Comparison of ENCODE assay signal across 22 mouse cellular contexts in the genomic region with DNA sequence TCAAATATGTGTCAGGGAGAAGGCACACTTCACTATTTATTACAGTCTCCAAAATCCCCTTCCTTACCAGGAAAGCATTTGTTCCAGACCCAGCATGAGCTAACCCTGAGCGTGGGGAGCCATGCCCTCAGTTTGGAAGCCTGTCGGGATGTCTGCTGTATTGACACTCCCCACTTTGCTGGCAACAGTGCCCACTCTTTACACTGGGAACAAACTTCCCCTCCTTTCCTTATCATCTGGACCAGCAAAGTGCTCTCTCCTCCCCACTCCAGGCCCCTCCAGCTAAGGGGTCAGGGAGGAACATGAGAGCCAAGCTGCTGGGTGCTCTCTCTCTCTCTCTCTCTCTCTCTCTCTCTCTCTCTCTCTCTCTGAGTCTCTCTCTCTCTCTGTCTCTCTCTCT.
A peak's percentile ranks its signal among the peaks of the same experiment; 100 is the strongest.
DNase-seq lines count a peak whose midpoint lies in the region; ATAC-seq and TF ChIP-seq lines count a peak whose summit lies in the region.
"Had no signal": no experiment of that assay in that cellular context is flagged by ENCODE, and none has a peak within 500 bp of the region (broad histone marks: within the 10 kb centered on the region; RNA-seq: fewer than 3 reads in every experiment).

No protein-coding gene starts in this region.

- H3ac ChIP-seq in myocyte (ENCODE audit: control insufficient read depth, insufficient read length) = no peak overlapping the region

- no peak overlapping the region for H3K9ac ChIP-seq in heart, embryonic 16.5 days (ENCODE audit: low read length)
- H3K9ac ChIP-seq: embryonic facial prominence, embryonic 13.5 days; heart, embryonic 12.5 days; hindbrain, embryonic 12.5 days had no signal

- H3K4me2 ChIP-seq in heart, embryonic 16.5 days (ENCODE audit: low read depth, low read length) = no peak overlapping the region
- peak overlapping the region; percentile 24 for H3K4me2 ChIP-seq in myocyte (ENCODE audit: low read depth)
- H3K4me2 ChIP-seq: embryonic facial prominence, embryonic 13.5 days; heart, embryonic 12.5 days; hindbrain, embryonic 12.5 days had no signal

- no peak overlapping the region for H3K27ac ChIP-seq in heart, embryonic 16.5 days (ENCODE audit: low read length)
- H3K27ac ChIP-seq in heart, embryonic 10.5 days = no peak overlapping the region
- peak overlapping the region; percentile 6; the same call in 1 of the 2 replicates for H3K27ac ChIP-seq in embryonic fibroblast, embryonic 13.5 days (ENCODE audit: insufficient read depth, low read length)
- H3K27ac ChIP-seq: embryonic facial prominence, embryonic 13.5 days; forebrain, embryonic 10.5 days; hindbrain, embryonic 12.5 days had no signal

- no peak overlapping the region for H3K4me3 ChIP-seq in heart, embryonic 16.5 days (ENCODE audit: low read length)
- no peak overlapping the region for H3K4me3 ChIP-seq in heart, embryonic 10.5 days
- H3K4me3 ChIP-seq in lung, adult 2 months (replicated peaks; ENCODE audit: extremely low read depth, low read depth, low read length) = no peak overlapping the region
- H3K4me3 ChIP-seq in embryonic fibroblast, embryonic 13.5 days (ENCODE audit: insufficient read depth, low read length) = no peak overlapping the region
- H3K4me3 ChIP-seq in myocyte = no peak overlapping the region
- H3K4me3 ChIP-seq: embryonic facial prominence, embryonic 13.5 days; forebrain, embryonic 10.5 days; heart, embryonic 12.5 days; hindbrain, embryonic 12.5 days had no signal

- TF ChIP-seq POLR2A in lung, adult 2 months (IDR thresholded peaks at IDR 0.05; ENCODE audit: borderline replicate concordance, extremely low read depth, low read depth, low read length) = no peak
- TF ChIP-seq POLR2A in embryonic fibroblast, embryonic 13.5 days (IDR thresholded peaks at IDR 0.05; ENCODE audit: low read depth, low read length) = no peak
- no peak for TF ChIP-seq POLR2A in myocyte (IDR thresholded peaks at IDR 0.05; ENCODE audit: insufficient read length, low read depth)

- TF ChIP-seq CTCF in lung, adult 2 months (IDR thresholded peaks at IDR 0.05; ENCODE audit: insufficient read depth, low read length) = no peak
- TF ChIP-seq CTCF in embryonic fibroblast, embryonic 13.5 days (IDR thresholded peaks at IDR 0.05; ENCODE audit: borderline replicate concordance, insufficient read depth, low read length) = no peak

- ATAC-seq in heart, embryonic 16.5 days (replicated peaks; ENCODE audit: extremely low read depth, insufficient read depth, low FRiP score) = peak; percentile 23; the same call in 1 of the 2 replicates
- ATAC-seq: activated CD4-positive, CD25-positive, alpha-beta regulatory T cell, adult 4 months; forebrain, embryonic 14.5 days; hindbrain, embryonic 16.5 days; Patski had no signal

- no peaks in the 10 kb centered on the region for H3K27me3 ChIP-seq in heart, embryonic 16.5 days (ENCODE audit: control insufficient read depth, insufficient read depth, low read length)
- no peaks in the 10 kb centered on the region for H3K27me3 ChIP-seq in heart, embryonic 10.5 days (ENCODE audit: insufficient read depth, poor library complexity, severe bottlenecking)
- H3K27me3 ChIP-seq in myocyte (ENCODE audit: control insufficient read depth, insufficient read depth, insufficient read length) = no peaks in the 10 kb centered on the region
- H3K27me3 ChIP-seq: heart, embryonic 12.5 days; hindbrain, embryonic 12.5 days; Patski had no signal

- no peaks in the 10 kb centered on the region; the same call in 1 of the 2 replicates for H3K9me3 ChIP-seq in heart, embryonic 16.5 days (replicated peaks; ENCODE audit: control insufficient read depth, low read length)
- H3K9me3 ChIP-seq in heart, embryonic 10.5 days = no peaks in the 10 kb centered on the region
- H3K9me3 ChIP-seq: embryonic facial prominence, embryonic 13.5 days; forebrain, embryonic 10.5 days; heart, embryonic 12.5 days; hindbrain, embryonic 12.5 days had no signal

- no peaks in the 10 kb centered on the region for H3K36me3 ChIP-seq in heart, embryonic 16.5 days (ENCODE audit: control insufficient read depth, insufficient read depth)
- H3K36me3 ChIP-seq in heart, embryonic 10.5 days = no peaks in the 10 kb centered on the region
- H3K36me3 ChIP-seq in myocyte (ENCODE audit: control insufficient read depth, insufficient read depth) = no peaks in the 10 kb centered on the region
- H3K36me3 ChIP-seq: embryonic facial prominence, embryonic 13.5 days; forebrain, embryonic 10.5 days; heart, embryonic 12.5 days; hindbrain, embryonic 12.5 days had no signal

- WGBS in heart, embryonic 16.5 days = 26% methylated on average over 2 of the region's 2 CpGs
- 51% methylated on average over 2 of the region's 2 CpGs for WGBS in heart, embryonic 10.5 days
- 29% methylated on average over 2 of the region's 2 CpGs for WGBS in lung, adult 2 months

- H3K4me1 ChIP-seq in heart, embryonic 16.5 days (ENCODE audit: control insufficient read depth, insufficient read depth, low read length) = peaks cover 2% of the 10 kb centered on the region
- 0 out of 2 replicates have a peak, but pooled peaks cover 5% of the 10 kb centered on the region for H3K4me1 ChIP-seq in heart, embryonic 10.5 days
- H3K4me1 ChIP-seq in lung, adult 2 months (ENCODE audit: control insufficient read depth, insufficient read depth, low read length) = no peaks in the 10 kb centered on the region; the same call in none of the 2 replicates
- no peaks in the 10 kb centered on the region for H3K4me1 ChIP-seq in embryonic fibroblast, embryonic 13.5 days (ENCODE audit: control insufficient read depth, insufficient read depth, low read length)
- H3K4me1 ChIP-seq: embryonic facial prominence, embryonic 13.5 days; forebrain, embryonic 10.5 days; hindbrain, embryonic 12.5 days had no signal

- H3K79me2 ChIP-seq in myocyte (ENCODE audit: control insufficient read depth, insufficient read depth) = no peaks in the 10 kb centered on the region

- no peak for DNase-seq in heart, embryonic 10.5 days (ENCODE audit: low spot score)
- peak; percentile 25 for DNase-seq in lung, postnatal 10 days
- DNase-seq in lung, adult 2 months = no peak
- DNase-seq in kidney, adult 18-20 months = no peak
- DNase-seq: adrenal gland, postnatal 14 days; cerebellum, adult 18-20 months; cerebellum, adult 9-11 months; cerebellum, postnatal 36 days; gastrocnemius, postnatal 10 days; heart, adult 18-20 months; heart, postnatal 36 days had no signal

TF ChIP-seq in myocyte, 11 proteins besides CTCF, POLR2A, EP300 and RAD21:
- no peak for TF ChIP-seq MYOD1 (IDR thresholded peaks at IDR 0.05; ENCODE audit: control insufficient read depth in 1 of 3, insufficient read length in 2 of 3, low read depth in 2 of 3)
- no peak for TF ChIP-seq TCF12 (IDR thresholded peaks at IDR 0.05; ENCODE audit: insufficient read depth, poor library complexity, severe bottlenecking)
- TF ChIP-seq TCF3 (IDR thresholded peaks at IDR 0.05; ENCODE audit: insufficient read length, low read depth) = no peak
- TF ChIP-seq MAX (IDR thresholded peaks at IDR 0.05; ENCODE audit: low read depth) = no peak
- TF ChIP-seq USF1 (IDR thresholded peaks at IDR 0.05; ENCODE audit: low read depth) = no peak
- TF ChIP-seq POLR2AphosphoS2 (IDR thresholded peaks at IDR 0.05; ENCODE audit: insufficient read length, low read depth) = no peak
- TF ChIP-seq CEBPB (IDR thresholded peaks at IDR 0.05; ENCODE audit: insufficient read depth, poor library complexity, severe bottlenecking) = no peak
- TF ChIP-seq MYOG (IDR thresholded peaks at IDR 0.05; ENCODE audit: control insufficient read depth in 1 of 3, insufficient read depth in 1 of 3, insufficient read length in 2 of 3, low read depth in 2 of 3) = no peak
- TF ChIP-seq REST (IDR thresholded peaks at IDR 0.05; ENCODE audit: insufficient read depth, insufficient read length) = no peak
- no peak for TF ChIP-seq E2F4 (IDR thresholded peaks at IDR 0.05; ENCODE audit: insufficient read depth)
- TF ChIP-seq SRF (IDR thresholded peaks at IDR 0.05; ENCODE audit: control insufficient read depth, insufficient read length, low read depth) = no peak
TF ChIP-seq in myocyte: peak in this region for 0.
